Mouse (Mus musculus) ES-E14 (cell line): Measurements from ENCODE around the gene Nup35.

ENCODE experiments used
- CHD2 ChIP-seq: IDR thresholded peaks from 2 replicates; pipeline ENCODE4 v1.6.1; 2014; ENCODE audit warnings: mild to moderate bottlenecking, low read depth, low read length, inconsistent platforms
- HCFC1 ChIP-seq: IDR thresholded peaks from 2 replicates; pipeline ENCODE4 v1.6.1; 2012; ENCODE audit warnings: low read length, inconsistent platforms, borderline replicate concordance; ENCODE audit not compliant: insufficient read depth
- MAFK ChIP-seq: IDR thresholded peaks from 2 replicates; pipeline ENCODE4 v1.6.1; 2014; ENCODE audit warnings: mild to moderate bottlenecking, low read depth, low read length, inconsistent platforms; ENCODE audit not compliant: insufficient read depth
- ZC3H11A ChIP-seq: IDR thresholded peaks from 2 replicates; pipeline ENCODE4 v1.6.1; 2012; ENCODE audit warnings: low read depth, mild to moderate bottlenecking, inconsistent platforms, low read length, borderline replicate concordance

- TF ChIP-seq MAFK (no peak), HCFC1 (no peak), ZC3H11A (no peak), CHD2 (no peak)
These were observed 44.4 kb downstream of the Nup35 start for GRCm38 (mm10) chr2:80661414-80661813.
